Mouse (Mus musculus): ENCODE results near the gene Celf2.

Gene Celf2

DNA sequence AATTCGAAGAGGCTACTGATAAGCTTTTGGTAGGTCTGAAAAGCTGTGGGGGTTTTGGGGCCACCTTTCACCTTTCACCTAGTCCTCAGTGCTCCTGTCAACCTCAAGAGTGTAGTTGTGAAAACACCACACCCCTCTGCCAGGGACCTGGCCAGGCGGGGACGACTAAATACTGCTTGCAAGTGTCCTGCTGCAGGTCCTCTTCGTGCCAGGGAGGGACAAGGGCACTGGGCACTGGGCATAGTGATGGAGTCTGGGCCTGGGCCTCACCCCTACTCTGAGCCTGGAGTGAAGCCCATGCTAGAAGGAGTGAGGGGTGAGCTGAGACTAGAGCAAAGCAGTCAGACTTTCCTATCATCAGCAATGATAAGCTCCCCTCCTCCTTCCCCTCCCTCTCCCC is 987.0 kb downstream of the Celf2 start:
- no peak for DNase-seq (ENCODE audit: low read depth in 1 of 2, low spot score in 2 of 2)

DNA sequence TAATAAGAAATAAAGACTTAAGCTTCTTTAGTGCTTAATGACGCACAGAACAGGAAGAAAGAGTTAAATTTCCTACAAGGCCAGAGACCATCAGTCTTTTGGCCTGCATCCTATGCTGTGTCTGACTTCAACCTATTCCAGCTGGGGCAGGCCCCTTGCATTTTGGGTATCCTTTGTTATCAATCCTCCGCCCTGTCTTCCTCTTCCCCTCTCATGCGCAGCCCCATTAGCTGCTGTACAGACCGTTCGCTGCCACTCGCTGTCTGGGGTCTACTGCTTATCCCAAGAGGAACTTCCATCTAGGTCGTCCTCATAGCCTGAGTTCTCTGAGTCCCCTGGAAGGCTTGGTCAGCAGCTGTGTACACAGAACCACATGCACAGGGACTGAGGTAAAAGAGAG is 996.2 kb downstream of the Celf2 start:
- DNase-seq (ENCODE audit: low read depth in 1 of 2, low spot score in 2 of 2): no peak

DNA sequence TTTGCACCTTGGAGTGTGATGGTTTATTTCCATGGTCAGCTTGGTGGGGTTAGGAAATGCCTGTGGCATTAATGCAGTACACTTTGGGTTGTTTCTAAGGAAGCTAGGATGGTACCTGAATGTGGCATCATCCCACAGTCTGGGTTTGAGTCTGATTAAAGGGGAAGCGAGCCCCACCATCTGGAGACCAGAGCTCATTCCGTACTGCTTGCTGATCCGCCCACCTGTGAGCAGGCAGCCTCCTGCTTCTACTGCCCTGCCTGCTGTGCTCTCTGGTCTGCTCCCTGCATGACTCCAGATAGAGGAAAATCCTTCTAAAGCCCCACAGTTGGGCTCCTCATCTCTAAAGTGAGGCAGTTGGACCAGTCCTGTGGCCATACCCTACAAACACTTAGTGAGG is 1002.3 kb downstream of the Celf2 start:
- no peak for DNase-seq (ENCODE audit: low read depth in 1 of 2, low spot score in 2 of 2)

DNA sequence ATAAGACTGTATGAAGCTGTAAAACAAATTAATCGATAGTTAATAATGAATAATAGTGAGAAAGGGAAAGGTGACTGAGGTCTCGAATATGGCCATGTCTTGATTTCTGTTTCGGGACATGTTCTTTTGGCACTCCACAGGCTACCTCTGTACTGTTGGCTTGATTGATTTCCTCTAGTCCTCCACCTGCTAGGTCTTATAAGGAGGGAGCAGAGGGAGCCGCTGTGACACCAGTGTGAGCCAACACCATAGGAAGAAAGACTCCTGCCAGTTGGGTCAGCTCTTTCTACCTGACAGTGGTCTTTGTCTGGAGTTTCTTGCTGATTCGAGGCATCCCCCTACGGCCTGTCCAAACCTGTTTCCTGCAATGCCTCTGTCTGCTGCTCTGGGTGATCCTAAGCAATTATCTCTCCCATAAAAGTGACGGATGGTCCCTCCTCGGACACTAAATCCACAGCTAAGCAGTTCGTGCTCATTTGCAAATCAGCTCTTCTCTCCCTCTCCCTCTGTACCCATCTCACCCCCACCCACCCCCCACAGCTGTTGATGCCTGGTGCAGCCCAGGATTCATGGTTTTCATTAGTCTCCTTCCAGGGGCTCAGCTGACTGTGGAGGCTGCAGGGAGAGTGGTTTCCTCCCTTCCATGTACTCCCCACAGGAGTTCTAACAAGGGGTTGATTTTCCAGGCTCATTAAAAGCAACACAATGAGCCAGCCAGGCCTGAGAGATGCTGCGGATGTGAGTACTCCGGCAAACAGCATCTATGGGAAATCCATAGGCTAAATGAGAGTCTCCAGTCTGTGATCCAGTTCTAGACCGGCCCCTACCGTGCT is 1003.2 kb downstream of the Celf2 start:
- DNase-seq (ENCODE audit: low read depth in 1 of 2, low spot score in 2 of 2): no peak

DNA sequence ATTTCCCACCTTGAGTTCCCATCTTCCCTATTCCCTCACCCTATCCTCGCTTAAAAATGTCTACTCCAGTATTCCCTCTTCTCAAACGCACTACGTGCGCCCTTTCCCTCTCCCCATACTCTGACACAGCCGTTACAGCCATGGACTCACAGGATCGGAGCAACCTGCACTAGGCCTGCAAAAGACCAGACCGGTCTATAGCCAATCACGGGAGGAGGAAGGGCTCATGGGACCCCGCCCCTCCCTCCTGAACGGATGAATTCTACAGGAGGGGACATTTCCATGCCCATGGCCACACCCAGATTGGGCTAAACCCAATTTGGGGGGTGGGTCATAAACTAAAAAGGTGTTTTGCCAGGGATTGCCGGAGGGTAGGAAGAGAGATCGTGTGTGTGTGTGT is 1003.8 kb downstream of the Celf2 start:
- no peak for DNase-seq (ENCODE audit: low read depth in 1 of 2, low spot score in 2 of 2)

DNA sequence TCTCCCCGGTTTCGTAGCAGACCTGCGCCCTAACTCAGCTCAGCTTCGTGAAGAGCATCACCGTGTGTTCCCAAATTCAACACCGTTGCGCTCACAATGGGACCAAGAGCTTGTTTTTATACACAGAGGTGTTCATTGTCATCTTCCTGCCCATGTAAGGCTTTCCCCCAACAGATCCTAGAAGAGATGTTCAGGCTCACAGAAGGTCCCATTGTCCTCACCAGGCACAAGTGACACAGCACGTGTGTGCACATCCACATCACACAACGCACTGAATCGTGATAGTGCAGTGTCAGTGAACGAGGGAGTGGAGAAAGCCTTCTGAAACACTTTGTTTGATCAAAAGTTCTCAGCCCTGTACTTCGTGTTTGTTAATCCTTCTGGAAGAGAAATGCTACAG is 1011.3 kb downstream of the Celf2 start:
- DNase-seq (ENCODE audit: low read depth in 1 of 2, low spot score in 2 of 2): no peak

DNA sequence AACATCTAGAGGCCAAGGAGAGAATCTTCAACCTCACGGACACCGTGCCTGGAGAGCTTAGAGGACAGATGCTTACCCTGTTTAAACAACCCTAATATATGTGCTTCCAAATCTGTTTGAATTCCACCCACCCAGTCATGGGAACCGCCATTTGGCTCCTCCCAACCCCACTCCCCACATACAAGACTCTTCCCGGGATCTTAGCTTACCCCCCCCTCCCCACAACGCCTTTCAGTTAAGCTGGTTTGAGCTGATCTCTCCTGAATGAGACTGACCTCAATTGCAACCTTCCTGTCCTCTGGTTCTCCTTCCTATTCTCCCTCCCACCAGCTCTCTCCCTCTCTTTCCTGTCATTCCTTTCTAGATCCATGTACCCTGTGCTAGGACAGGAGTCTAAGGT is 1011.7 kb downstream of the Celf2 start:
- DNase-seq (ENCODE audit: low read depth in 1 of 2, low spot score in 2 of 2): no peak

DNA sequence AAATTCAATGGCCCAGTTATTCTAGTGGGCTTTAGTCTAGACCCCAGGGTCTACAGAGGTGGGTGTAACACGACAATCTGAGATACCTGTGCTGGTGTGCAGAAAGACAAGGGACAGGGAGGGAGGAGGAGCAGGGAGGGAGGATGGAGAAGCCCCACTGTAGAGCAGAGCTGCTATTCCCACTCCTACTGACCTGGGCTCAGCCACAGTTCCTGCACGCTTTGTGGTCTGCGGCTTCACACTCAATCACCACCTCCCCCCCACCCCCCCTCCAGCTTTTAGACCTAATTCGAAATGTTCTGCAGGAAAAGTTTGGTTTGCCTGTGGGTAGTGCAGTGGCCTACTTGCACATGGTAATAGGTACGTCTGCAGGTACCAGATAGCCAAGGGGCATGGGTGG is 1015.5 kb downstream of the Celf2 start:
- DNase-seq (ENCODE audit: low read depth in 1 of 2, low spot score in 2 of 2): no peak

DNA sequence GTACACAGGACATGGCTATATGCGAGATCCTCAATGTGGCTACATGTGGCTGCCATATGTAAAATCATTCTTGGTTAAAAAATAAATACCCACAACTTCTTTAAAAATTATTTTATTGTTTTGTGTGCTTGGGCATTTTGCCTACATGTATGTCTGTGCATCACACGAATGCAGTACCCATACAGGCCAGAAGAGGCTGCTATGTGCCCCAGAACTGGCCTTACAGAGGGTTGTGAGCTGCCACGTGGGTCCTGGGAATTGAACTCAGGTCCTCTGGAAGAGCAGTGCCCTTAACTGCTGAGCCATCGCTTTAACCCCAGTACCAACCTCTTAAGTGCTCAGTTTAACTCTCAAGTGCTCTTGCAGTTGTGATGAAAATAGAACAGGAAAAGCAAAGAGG is 1018.5 kb downstream of the Celf2 start:
- no peak for DNase-seq (ENCODE audit: low read depth in 1 of 2, low spot score in 2 of 2)

DNA sequence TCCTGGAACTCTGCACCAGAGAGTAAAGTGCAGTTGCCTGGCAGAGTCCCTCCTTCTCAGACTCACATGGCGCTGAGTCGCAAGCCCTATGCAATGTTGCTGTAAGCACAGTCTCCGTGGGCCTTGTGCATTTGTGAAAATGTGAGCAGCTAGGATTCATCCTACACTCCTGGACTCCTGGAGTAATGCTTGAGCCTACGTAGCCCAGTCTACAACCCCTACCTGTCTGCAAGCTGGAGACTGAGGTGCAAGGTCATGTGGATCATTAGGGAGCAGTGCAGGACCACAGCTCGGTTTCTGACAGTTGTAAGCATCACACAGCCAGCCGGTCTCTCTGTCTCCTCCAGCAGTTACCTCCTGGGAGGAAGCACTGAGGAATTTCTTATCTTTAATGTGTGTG is 1019.3 kb downstream of the Celf2 start:
- DNase-seq (ENCODE audit: low read depth in 1 of 2, low spot score in 2 of 2): no peak

Data from monocyte, adult 2 months (primary cell).